Mouse (Mus musculus) forebrain, postnatal 0 days (tissue): ENCODE data around the gene Fhl1. TPM values are rescaled to one million over a fixed set of nuclear protein-coding genes. Genes with fewer than 3 reads are reported as not detected.
A peak's percentile ranks its signal among the peaks of the same experiment; 100 is the strongest.

Experiments used
- ATAC-seq: fragments of 200-750 bp; cut with Nextera tagmentation; 2 replicates; pipeline ENCODE4 v1.8.0; 2017; ENCODE audit warnings: mild to moderate bottlenecking, moderate library complexity
- DNase-seq: peaks from one replicate; pipeline ENCODE4 v3.0.0-alpha.2; 2015
- H3K27ac ChIP-seq: fragments of 300-500 bp; sonication (generic); 2 replicates; pipeline ENCODE4 v1.5.1; 2014; ENCODE audit warnings: low read depth, mild to moderate bottlenecking, antibody characterized with exemption, low read length, moderate library complexity, mixed read lengths
- H3K27me3 ChIP-seq: fragments of 300-500 bp; sonication (generic); 2 replicates; pipeline ENCODE4 v1.6.1; 2014; ENCODE audit warnings: mild to moderate bottlenecking, low read length, mixed read lengths; ENCODE audit not compliant: insufficient read depth
- H3K36me3 ChIP-seq: fragments of 300-500 bp; sonication (generic); 2 replicates; pipeline ENCODE4 v1.6.1; 2014; ENCODE audit warnings: mild to moderate bottlenecking, moderate library complexity; ENCODE audit not compliant: insufficient read depth
- H3K4me1 ChIP-seq: fragments of 300-500 bp; sonication (generic); 2 replicates; pipeline ENCODE4 v1.6.1; 2014; ENCODE audit warnings: antibody characterized with exemption; ENCODE audit not compliant: insufficient read depth
- H3K4me2 ChIP-seq: fragments of 300-500 bp; sonication (generic); 2 replicates; pipeline ENCODE4 v1.6.1; 2014; ENCODE audit warnings: low read depth, mild to moderate bottlenecking, moderate library complexity
- H3K4me3 ChIP-seq: fragments of 300-500 bp; sonication (generic); 2 replicates; pipeline ENCODE4 v1.5.1; 2014; ENCODE audit warnings: low read depth, low read length, mixed read lengths
- H3K9ac ChIP-seq: fragments of 300-500 bp; sonication (generic); 2 replicates; pipeline ENCODE4 v1.6.1; 2014; ENCODE audit warnings: mild to moderate bottlenecking
- H3K9me3 ChIP-seq: fragments of 300-500 bp; sonication (generic); 2 replicates; pipeline ENCODE4 v1.6.1; 2016; ENCODE audit warnings: low read length
- CTCF ChIP-seq: sonication (generic); IDR thresholded peaks from 2 replicates; pipeline ENCODE4 v1.5.1; 2016; ENCODE audit warnings: antibody characterized with exemption, control low read depth, low read depth
- WGBS: fragments of 180-500 bp; shearing (Covaris S2); extraction: QIAGEN DNeasy Blood & Tissue Kit; methylation state at CpG from one replicate; pipeline ENCODE4 v1.1.7; 2014; 5-methylcytosine and 5-hydroxymethylcytosine counted together
- polyA plus RNA-seq: library from polyadenylated mRNA; unstranded; fragments of >200 nt; fragmentation: Nextera tagmentation; extraction: Ambion mirVana; gene quantifications from 2 replicates; pipeline ENCODE4 v1.2.1, GENCODE M21; 2015
- total RNA-seq: library from RNA; depleted of rRNA; stranded (reverse); fragments of >200 nt; gene quantifications from 2 replicates; pipeline ENCODE4 v1.2.3, GENCODE M21; 2014

Fhl1 gene
- total and polyA plus RNA-seq, 2 experiments from 2014 or later = 157 to 202 TPM

DNA sequence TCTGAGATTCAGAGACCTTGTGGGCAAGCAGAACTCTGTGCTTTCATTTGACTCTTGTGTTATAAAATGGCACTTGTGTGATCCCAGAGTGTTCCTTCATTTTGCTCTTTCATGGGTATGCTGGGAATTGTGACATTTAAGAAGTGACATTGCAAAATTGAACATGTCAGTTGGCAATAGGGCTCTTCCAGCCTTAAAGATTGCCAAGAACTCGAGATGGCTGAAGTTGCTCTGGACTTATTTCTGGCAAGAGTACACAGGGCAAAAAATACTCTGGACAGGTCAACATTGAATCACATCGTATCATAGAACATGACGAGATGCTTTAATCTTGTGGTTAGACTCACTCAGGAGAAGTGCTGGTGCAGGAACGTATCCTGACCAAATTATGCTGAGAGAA is 41.7 kb downstream of the Fhl1 start:
- Histone ChIP-seq H3K36me3 (no peaks in the 10 kb centered on the region), H3K4me3 (no peak overlapping the region), H3K4me1 (no peaks in the 10 kb centered on the region), H3K27ac (no peak overlapping the region), H3K27me3 (no peaks in the 10 kb centered on the region), H3K9ac (no peak overlapping the region), H3K9me3 (no peaks in the 10 kb centered on the region), H3K4me2 (no peak overlapping the region)
- DNase-seq = no peak
- ATAC-seq = no peak
- TF ChIP-seq CTCF = no peak
- 90% methylated on average over 4 of the region's 4 CpGs for whole genome bisulfite sequencing

DNA sequence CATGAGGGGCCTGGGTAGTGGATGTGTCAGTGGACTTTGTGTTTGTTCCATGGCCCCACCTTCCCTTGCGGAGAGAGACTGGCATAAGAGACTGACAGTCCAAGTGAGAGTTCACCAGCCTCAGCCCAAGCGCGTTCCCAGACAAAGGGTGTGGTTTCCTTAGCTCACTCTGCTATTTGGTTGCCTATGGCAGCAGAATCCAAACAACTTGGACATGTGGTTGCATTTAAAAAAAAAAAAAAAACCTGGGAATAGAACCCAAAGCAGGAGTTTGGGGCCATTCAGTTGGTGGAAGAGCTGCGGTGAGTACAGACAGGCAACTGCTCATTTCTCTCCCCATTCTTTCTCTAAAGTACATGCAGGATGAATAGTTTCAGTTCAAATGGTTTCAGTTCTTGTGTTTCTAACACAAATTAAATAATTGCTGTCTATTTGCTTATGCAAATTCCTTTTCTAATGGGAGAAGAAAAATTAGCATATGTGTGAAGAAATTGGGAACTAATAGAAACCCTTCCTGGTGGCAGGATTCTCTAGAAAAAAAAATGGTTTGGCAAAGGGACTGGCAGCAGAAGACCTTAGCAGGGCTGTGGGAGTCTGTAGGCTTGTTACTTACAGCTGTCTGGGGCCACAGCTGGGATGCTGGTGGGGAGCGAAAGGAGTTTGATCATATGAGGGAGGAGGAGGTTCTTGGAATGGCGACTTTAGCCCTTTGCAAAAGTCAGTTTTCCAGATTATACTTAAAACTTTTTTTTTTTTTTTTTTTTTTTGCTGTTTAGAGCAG is 54.9 kb downstream of the Fhl1 start:
- TF ChIP-seq CTCF = no peak
- no peaks in the 10 kb centered on the region for H3K4me1 ChIP-seq
- WGBS = 48% methylated on average over 6 of the region's 6 CpGs
- peak; percentile 4 for DNase-seq
- H3K9me3 ChIP-seq = no peaks in the 10 kb centered on the region
- H3K36me3 ChIP-seq = no peaks in the 10 kb centered on the region
- no peak overlapping the region for H3K4me2 ChIP-seq
- ATAC-seq = peak; percentile 74; the same call in 1 of the 2 replicates
- no peak overlapping the region for H3K4me3 ChIP-seq
- no peaks in the 10 kb centered on the region for H3K27me3 ChIP-seq
- no peak overlapping the region for H3K9ac ChIP-seq
- H3K27ac ChIP-seq = no peak overlapping the region

DNA sequence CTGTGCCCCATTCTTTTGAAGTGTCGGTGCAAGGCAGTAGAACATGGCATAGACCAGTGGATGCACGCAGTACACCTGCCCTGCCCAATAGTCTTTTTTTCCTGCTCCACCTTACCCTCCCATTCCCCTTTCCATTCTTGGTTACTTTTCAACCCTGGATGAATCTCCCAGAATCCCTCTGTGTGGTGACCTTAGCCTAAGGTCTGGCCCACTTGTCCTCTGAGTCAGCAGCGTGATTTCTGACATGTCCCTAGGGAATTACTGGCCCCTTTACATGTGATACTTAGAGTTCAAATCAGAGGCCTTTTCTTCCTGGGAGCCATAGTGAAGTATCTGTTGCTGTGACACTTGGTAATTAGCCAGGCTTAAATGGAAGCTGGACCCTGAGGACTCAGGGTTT is 55.9 kb downstream of the Fhl1 start:
- 70% methylated on average over 3 of the region's 3 CpGs for WGBS
- H3K9ac ChIP-seq = no peak overlapping the region
- TF ChIP-seq CTCF = no peak
- ATAC-seq (no peak), DNase-seq (no peak)
- H3K36me3 ChIP-seq = no peaks in the 10 kb centered on the region
- no peaks in the 10 kb centered on the region for H3K4me1 ChIP-seq
- no peaks in the 10 kb centered on the region for H3K9me3 ChIP-seq
- no peaks in the 10 kb centered on the region for H3K27me3 ChIP-seq
- no peak overlapping the region for H3K27ac ChIP-seq
- no peak overlapping the region for H3K4me3 ChIP-seq
- H3K4me2 ChIP-seq = no peak overlapping the region

DNA sequence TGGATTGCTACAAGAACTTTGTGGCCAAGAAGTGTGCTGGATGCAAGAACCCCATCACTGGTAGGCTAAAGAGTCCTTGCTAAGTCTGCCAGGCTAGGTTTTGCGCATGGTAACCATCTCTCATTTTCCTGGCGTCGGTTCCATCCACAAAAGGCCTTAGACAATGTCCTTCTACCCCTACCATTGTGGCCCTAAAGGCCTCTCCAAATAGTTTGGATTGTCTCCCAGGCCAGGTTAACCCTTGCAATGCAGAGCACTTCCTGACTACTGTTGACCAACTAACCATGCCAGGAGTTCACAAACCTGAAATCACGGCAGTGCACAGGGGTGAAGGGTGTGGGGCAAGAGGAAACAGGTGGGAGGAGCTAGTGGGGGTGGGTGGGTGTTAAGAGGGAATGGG is 59.0 kb downstream of the Fhl1 start:
- no peaks in the 10 kb centered on the region for H3K4me1 ChIP-seq
- H3K36me3 ChIP-seq = no peaks in the 10 kb centered on the region
- no peak for TF ChIP-seq CTCF
- WGBS = 67% methylated on average over 4 of the region's 4 CpGs
- H3K27me3 ChIP-seq = no peaks in the 10 kb centered on the region
- no peak overlapping the region for H3K27ac ChIP-seq
- ATAC-seq (no peak), DNase-seq (no peak)
- H3K9ac ChIP-seq = no peak overlapping the region
- no peak overlapping the region for H3K4me2 ChIP-seq
- no peaks in the 10 kb centered on the region for H3K9me3 ChIP-seq
- H3K4me3 ChIP-seq = no peak overlapping the region

DNA sequence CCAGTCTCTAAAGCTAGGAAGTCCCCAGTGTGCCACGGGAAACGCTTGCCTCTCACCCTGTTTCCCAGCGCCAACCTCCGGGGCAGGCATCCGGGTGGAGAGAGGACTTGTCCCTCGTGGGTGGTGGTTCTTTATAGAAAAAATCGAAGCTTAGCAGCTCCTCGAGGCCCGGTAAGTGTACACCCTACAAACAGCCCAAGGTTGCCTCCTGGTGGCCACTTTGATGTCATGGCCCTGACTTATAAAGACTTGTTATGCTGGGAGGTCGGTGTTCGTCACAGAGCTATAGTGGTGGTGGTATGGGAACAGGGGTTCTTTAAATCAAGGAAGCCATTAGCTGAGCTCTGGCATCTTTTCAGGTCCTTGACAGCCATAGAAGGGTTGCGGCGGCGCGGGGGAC is 59.7 kb downstream of the Fhl1 start:
- 52% methylated on average over 15 of the region's 15 CpGs for WGBS
- TF ChIP-seq CTCF = peak; percentile 67

DNA sequence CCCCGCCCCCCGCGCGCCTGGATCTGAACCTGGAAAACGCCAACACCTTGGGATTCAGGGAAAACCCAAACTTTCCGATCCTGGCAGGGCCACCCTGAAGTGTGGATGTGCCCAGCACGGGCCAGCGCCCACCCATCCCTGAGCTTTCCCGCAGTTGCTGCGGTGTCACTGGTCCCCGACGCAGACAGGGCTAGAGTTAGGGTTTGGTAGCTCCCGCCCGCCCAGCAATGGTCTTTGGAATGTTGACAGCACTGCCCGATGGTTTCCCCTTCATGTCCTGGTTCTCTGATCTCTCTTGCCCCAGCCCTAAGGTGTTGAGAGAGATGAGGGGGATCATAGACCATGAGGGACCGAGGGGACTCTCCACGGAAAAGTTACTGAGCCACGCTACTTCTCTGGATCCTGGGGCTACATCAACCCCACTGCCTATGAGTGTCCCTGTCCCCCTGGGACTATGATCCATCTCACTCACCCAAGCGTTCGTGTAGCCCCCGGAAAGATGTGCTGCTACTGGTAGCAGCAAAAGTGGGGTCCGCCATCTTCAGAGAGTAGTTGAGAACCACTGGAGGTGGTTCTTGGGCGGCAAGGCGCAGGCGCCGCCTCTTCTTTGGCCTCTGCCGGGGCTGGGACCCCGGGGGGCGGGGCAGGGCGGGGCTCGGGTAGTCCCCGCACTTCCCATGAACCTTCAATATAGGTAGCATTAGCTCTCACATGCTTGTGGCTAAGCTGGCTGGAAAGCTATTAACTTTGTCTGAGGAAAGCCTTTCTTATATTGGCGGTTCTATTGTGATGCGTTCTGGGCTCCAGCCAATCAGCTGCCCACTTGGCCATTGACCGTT is 90.4 kb downstream of the Fhl1 start, which contains the start of gene Map7d3:
Gene Map7d3 (minus strand): TSS at position 562 of the 839 bp plus-strand sequence.
- Histone ChIP-seq H3K4me2 (peak within 1 kb of the TSS; percentile 47), H3K27me3 (no peaks in the 10 kb centered on the region), H3K27ac (no peak within 1 kb of the TSS), H3K4me1 (no peaks in the 10 kb centered on the region), H3K4me3 (peak within 1 kb of the TSS; percentile 27), H3K9me3 (no peaks in the 10 kb centered on the region), H3K36me3 (no peaks in the 10 kb centered on the region), H3K9ac (no peak within 1 kb of the TSS)
- TF ChIP-seq CTCF = no peak
- ATAC-seq (no peak), DNase-seq (no peak)
- WGBS = 29% methylated on average over 35 of the region's 35 CpGs

More for the DNA sequence above, 59.7 kb downstream of the Fhl1 start:
- Histone ChIP-seq H3K9ac (no peak overlapping the region), H3K4me3 (no peak overlapping the region), H3K27ac (no peak overlapping the region), H3K9me3 (no peaks in the 10 kb centered on the region), H3K4me1 (no peaks in the 10 kb centered on the region), H3K27me3 (no peaks in the 10 kb centered on the region), H3K36me3 (no peaks in the 10 kb centered on the region), H3K4me2 (no peak overlapping the region)
- peak; percentile 80 for ATAC-seq
- DNase-seq = peak; percentile 67

DNA sequence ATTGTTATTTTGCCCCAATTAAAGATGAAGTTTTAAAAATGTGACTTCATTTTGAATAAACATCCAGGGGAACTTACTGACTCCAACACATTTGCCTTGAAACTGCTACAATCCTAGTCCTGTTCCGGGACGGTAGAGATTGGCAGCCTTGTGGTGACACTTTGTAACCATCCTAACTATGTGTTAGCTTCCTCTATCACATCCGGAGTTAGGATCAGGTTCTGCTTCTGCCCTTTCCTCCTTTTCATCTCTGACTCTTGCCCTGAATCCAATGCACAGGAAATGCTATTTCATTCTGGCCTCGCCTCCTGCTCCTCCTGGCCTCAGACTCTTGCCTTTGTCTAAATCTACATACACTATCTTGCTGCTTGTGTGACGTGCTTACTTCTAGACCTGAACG is 95.9 kb downstream of the Fhl1 start:
- no peak overlapping the region for H3K27ac ChIP-seq
- no peaks in the 10 kb centered on the region for H3K9me3 ChIP-seq
- DNase-seq (no peak), ATAC-seq (no peak)
- H3K4me2 ChIP-seq = no peak overlapping the region
- H3K36me3 ChIP-seq = no peaks in the 10 kb centered on the region
- no peak for TF ChIP-seq CTCF
- no peak overlapping the region for H3K9ac ChIP-seq
- 78% methylated on average over 6 of the region's 6 CpGs for WGBS
- no peak overlapping the region for H3K4me3 ChIP-seq
- no peaks in the 10 kb centered on the region for H3K27me3 ChIP-seq
- no peaks in the 10 kb centered on the region for H3K4me1 ChIP-seq
